Mouse (Mus musculus) olfactory bulb, adult 2 months (tissue): ENCODE data around the gene Gm44596. TPM values are rescaled to one million over a fixed set of nuclear protein-coding genes. Genes with fewer than 3 reads are reported as not detected.
A peak's percentile ranks its signal among the peaks of the same experiment; 100 is the strongest.

Experiments
- H3K27ac ChIP-seq: fragments of 200-500 bp; 2 replicates; pipeline ENCODE4 v1.5.1; 2012; ENCODE audit warnings: low read depth, low read length; ENCODE audit not compliant: insufficient read depth
- H3K4me1 ChIP-seq: fragments of 200-500 bp; 2 replicates; pipeline ENCODE4 v1.6.1; 2012; ENCODE audit warnings: low read length; ENCODE audit not compliant: control insufficient read depth, insufficient read depth
- H3K4me3 ChIP-seq: fragments of 200-500 bp; 2 replicates; pipeline ENCODE4 v1.5.1; 2012; ENCODE audit warnings: mild to moderate bottlenecking, low read depth, low read length, moderate library complexity; ENCODE audit not compliant: insufficient read depth
- CTCF ChIP-seq: fragments of 200-500 bp; IDR thresholded peaks from 2 replicates; pipeline ENCODE4 v1.5.1; 2012; ENCODE audit warnings: low read depth, mild to moderate bottlenecking, low read length, moderate library complexity; ENCODE audit not compliant: insufficient read depth
- POLR2A ChIP-seq: fragments of 200-500 bp; IDR thresholded peaks from 2 replicates; pipeline ENCODE4 v1.6.1; 2012; ENCODE audit warnings: mild to moderate bottlenecking, low read depth, low read length, moderate library complexity; ENCODE audit not compliant: insufficient read depth
- whole genome bisulfite sequencing: fragments of 180-500 bp; shearing (Covaris S2); methylation state at CpG from one replicate; pipeline ENCODE4 v1.1.7; 2018; 5-methylcytosine and 5-hydroxymethylcytosine counted together
- polyA plus RNA-seq: library from polyadenylated mRNA; stranded (reverse); fragments of >200 nt; gene quantifications from 2 replicates; pipeline ENCODE4 v1.2.4, GENCODE M21; 2012; ENCODE audit warnings: low replicate concordance; ENCODE audit not compliant: missing spikeins, insufficient read depth, insufficient read length

Gm44596 gene
- polyA plus RNA-seq, 1 experiment = not detected

DNA sequence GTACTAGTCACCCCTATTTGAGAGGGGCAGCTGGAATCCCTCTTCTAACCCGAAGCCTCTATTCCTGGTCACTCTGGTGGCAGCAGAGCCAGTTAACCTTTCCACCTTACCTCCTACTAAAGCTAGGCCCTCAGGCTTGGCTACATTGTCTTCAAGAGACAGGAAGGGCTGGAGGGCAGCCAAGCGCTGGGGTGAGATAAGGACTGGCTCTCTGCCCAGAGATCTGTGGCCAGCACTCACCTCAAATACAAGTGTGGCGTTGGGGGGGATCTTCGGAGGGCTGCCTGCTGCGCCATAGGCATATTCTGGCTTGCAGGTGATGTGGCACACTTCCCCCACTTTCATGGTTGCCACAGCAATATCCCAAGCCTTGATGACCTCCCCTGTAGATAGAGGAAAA is 60.2 kb downstream of the Gm44596 start:
- Histone ChIP-seq H3K27ac (no peak overlapping the region), H3K4me3 (no peak overlapping the region), H3K4me1 (peaks cover 12% of the 10 kb centered on the region)
- TF ChIP-seq CTCF (no peak), POLR2A (no peak)
- 69% methylated on average over 5 of the region's 5 CpGs for WGBS

- Histone ChIP-seq H3K27ac (no peak overlapping the region), H3K4me1 (peaks cover 12% of the 10 kb centered on the region), H3K4me3 (no peak overlapping the region)
- TF ChIP-seq POLR2A = no peak
- no peak for TF ChIP-seq CTCF
- WGBS = 90% methylated on average over 8 of the region's 8 CpGs
These were observed 61.2 kb downstream of the Gm44596 start for GRCm38 (mm10) chr6:128436356-128437005.

DNA sequence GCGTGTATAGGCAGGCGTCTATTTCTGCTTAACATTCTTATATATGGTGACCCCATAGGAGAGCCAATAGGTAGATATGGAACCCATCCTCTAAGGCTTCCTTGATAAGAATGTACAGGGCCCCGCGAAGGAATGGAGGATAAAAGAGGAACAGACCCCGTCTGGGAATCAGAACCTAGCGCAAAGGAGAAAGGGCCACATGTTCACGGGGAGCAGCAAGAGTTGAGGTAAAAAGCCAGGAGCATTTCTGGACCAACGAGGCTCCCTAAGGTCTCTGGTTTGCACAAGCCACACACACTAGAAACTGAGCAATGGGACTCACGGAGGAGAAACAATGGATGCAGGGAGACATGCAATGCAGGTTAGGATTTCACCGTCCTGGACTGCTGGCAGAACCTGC is 62.0 kb downstream of the Gm44596 start:
- TF ChIP-seq CTCF (no peak), POLR2A (no peak)
- Histone ChIP-seq H3K4me3 (peak overlapping the region; percentile 95), H3K27ac (no peak overlapping the region), H3K4me1 (peaks cover 12% of the 10 kb centered on the region)
- 6% methylated on average over 10 of the region's 10 CpGs for WGBS

- under 1% methylated on average over 49 of the region's 52 CpGs for WGBS
- Histone ChIP-seq H3K4me3 (peak overlapping the region; percentile 95), H3K27ac (peak overlapping the region; percentile 65), H3K4me1 (peaks cover 12% of the 10 kb centered on the region)
- TF ChIP-seq CTCF (no peak), POLR2A (no peak)
These were observed 62.5 kb downstream of the Gm44596 start for GRCm38 (mm10) chr6:128437731-128438316.

DNA sequence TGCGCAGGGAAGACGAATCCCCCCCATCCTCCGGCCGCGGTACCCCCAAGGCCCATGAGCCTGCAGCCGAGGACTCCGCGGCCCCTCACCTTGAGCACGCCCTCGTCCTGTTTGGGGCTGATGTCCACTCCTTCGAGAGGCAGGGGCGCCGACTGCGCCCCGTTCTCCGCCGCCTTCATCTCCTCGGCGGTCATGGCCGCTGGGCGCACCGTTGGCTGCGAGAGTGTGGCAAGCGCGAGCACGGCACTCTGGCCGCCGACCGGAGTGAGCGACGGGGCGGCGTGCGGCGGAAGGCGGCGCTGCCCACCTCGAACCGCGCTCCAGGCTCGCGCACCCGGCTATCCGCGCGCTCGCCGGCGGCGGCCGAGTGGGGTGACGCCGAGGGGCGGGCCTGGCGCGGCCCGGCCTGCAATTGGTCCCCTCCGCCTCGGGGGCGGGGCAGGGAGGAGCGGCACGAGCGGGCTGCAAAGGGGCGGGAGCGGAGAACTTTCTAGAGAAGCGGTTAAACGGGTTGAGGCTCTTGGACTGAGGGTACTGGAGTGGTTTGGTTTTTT is 63.1 kb downstream of the Gm44596 start, which contains the start of gene Fkbp4:
TSS of gene Fkbp4 (minus strand) at position 361 of the 554 bp plus-strand sequence.
- peak within 1 kb of the TSS; percentile 65 for H3K27ac ChIP-seq
- TF ChIP-seq CTCF = 0 out of 2 replicates have a peak, but pooled peaks have one; percentile 3
- peak; percentile 97 for TF ChIP-seq POLR2A

GRCm38 (mm10) chr6:128438871-128439341 is 63.6 kb downstream of the Gm44596 start:
- H3K4me3 ChIP-seq = peak overlapping the region; percentile 95
- TF ChIP-seq CTCF = no peak
- TF ChIP-seq POLR2A = no peak
- peaks cover 12% of the 10 kb centered on the region for H3K4me1 ChIP-seq
- H3K27ac ChIP-seq = no peak overlapping the region
- WGBS = 18% methylated on average over 18 of the region's 18 CpGs

More for the DNA sequence above, 63.1 kb downstream of the Gm44596 start, which contains the start of gene Fkbp4:
- peaks cover 12% of the 10 kb centered on the region for H3K4me1 ChIP-seq
- H3K4me3 ChIP-seq = peak within 1 kb of the TSS; percentile 95
- under 1% methylated on average over 67 of the region's 67 CpGs for WGBS

- no peak for TF ChIP-seq POLR2A
- no peak for TF ChIP-seq CTCF
- no peak overlapping the region for H3K4me3 ChIP-seq
- peaks cover 12% of the 10 kb centered on the region for H3K4me1 ChIP-seq
- WGBS = 90% methylated on average over 2 of the region's 2 CpGs
- H3K27ac ChIP-seq = no peak overlapping the region
These were observed 64.9 kb downstream of the Gm44596 start for GRCm38 (mm10) chr6:128440238-128440637.

GRCm38 (mm10) chr6:128445761-128446535 is 70.6 kb downstream of the Gm44596 start:
- 17% methylated on average over 14 of the region's 14 CpGs for WGBS
- no peak overlapping the region for H3K27ac ChIP-seq
- TF ChIP-seq POLR2A (no peak), CTCF (no peak)
- H3K4me1 ChIP-seq = no peaks in the 10 kb centered on the region
- no peak overlapping the region for H3K4me3 ChIP-seq

DNA sequence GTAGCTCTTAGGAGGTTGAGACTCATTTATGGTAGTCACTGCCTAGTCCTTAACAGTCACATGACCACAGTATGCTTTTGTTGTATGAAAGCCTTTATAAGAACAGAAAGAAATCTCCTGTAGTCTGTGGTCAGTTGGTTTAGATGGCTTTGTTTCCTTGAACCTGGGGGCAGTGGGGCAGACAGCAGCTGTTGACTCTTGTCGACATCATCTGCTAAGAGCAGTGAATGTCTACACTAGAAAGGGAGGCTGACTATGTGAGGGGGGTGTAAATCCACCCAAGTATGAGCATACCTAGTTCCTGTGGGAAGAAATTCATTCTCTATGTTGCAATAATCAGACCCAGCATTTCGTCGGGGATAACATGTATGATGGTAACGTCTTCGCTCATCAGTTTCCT is 71.8 kb downstream of the Gm44596 start:
- TF ChIP-seq POLR2A = no peak
- H3K4me1 ChIP-seq = no peaks in the 10 kb centered on the region
- WGBS = 98% methylated on average over 5 of the region's 5 CpGs
- no peak overlapping the region for H3K27ac ChIP-seq
- H3K4me3 ChIP-seq = no peak overlapping the region
